Mouse (Mus musculus): ENCODE results near the gene Olah. TPM values are rescaled to one million over a fixed set of nuclear protein-coding genes. Genes with fewer than 3 reads are reported as not detected.

The Olah gene
- polyA plus RNA-seq, 1 experiment, result not detected

DNA sequence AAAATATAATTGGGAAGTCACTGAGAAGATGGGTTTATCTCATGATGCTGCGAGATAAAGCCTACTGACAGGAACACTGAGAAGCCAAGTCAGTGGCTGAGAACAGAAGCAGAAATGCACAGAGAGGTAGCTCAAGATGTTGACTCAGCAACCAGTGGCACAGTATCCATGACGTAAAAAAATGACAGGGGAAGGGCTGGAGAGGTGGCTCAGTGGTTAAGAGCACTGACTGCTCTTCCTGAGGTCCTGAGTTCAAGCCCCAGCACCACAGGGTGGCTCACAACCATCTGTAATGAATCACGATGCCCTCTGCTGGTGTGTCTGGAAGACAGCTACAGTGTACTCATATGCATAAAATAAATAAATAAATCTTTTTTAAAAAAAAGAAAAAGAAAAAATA lies 35.9 kb downstream of the Olah start:
- Histone ChIP-seq H3K4me1 (ENCODE audit: control insufficient read depth, insufficient read depth, low read length) (no peaks in the 10 kb centered on the region), H3K27ac (ENCODE audit: insufficient read depth, low read depth, low read length) (no peak overlapping the region), H3K4me3 (ENCODE audit: insufficient read depth, low read depth, low read length) (no peak overlapping the region)
- no peak for TF ChIP-seq CTCF (IDR thresholded peaks at IDR 0.05; ENCODE audit: insufficient read depth, low read depth, low read length)
- TF ChIP-seq POLR2A (IDR thresholded peaks at IDR 0.05; ENCODE audit: insufficient read depth, low read depth, low read length), result no peak
- WGBS, result 86% methylated on average over 3 of the region's 3 CpGs

DNA sequence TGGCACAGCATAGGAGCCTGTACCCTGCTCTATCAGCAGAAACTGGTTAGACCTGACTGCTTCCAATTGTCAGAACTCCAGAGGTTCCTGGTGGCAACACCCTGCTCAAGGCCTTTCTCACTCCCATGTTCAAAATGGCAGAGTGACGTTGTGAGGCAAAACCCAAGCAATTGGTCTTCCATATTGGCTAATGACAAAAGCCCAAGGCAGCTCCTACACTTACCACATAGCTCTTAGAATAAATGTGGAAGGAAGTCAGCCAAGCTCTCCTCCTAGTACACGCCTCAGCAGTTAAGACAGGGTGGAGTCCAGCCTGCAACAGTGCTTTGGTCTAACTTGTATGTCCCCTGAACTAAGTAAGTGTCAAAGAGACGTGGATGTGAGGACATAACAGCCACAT lies 39.1 kb downstream of the Olah start:
- whole genome bisulfite sequencing, result 80% methylated on average over 3 of the region's 3 CpGs
- no peaks in the 10 kb centered on the region for H3K4me1 ChIP-seq (ENCODE audit: control insufficient read depth, insufficient read depth, low read length)
- TF ChIP-seq POLR2A (IDR thresholded peaks at IDR 0.05; ENCODE audit: insufficient read depth, low read depth, low read length) (no peak), CTCF (IDR thresholded peaks at IDR 0.05; ENCODE audit: insufficient read depth, low read depth, low read length) (no peak)
- H3K4me3 ChIP-seq (ENCODE audit: insufficient read depth, low read depth, low read length), result no peak overlapping the region
- H3K27ac ChIP-seq (ENCODE audit: insufficient read depth, low read depth, low read length), result no peak overlapping the region

DNA sequence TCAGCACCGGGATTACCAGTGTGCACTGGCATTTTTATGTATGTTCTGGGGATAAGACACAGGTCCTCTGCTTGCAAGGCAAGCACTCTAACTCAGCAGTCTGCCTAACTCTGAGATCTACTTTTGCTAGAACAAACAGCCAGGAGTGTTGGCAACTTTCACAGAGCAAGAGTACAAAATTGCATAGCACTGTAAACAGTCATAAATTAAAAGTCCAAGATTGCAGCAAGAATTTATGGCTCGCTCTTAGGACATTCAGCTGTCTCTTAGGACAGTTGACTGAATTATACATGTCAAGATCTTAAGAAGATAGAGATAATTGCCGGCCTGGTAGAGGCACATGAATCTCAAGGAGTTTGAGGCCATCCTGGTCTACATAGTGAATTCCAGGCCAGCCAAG lies 40.7 kb downstream of the Olah start:
- no peaks in the 10 kb centered on the region for H3K4me1 ChIP-seq (ENCODE audit: control insufficient read depth, insufficient read depth, low read length)
- 78% methylated on average over 3 of the region's 3 CpGs for WGBS
- TF ChIP-seq POLR2A (IDR thresholded peaks at IDR 0.05; ENCODE audit: insufficient read depth, low read depth, low read length) (no peak), CTCF (IDR thresholded peaks at IDR 0.05; ENCODE audit: insufficient read depth, low read depth, low read length) (no peak)
- H3K4me3 ChIP-seq (ENCODE audit: insufficient read depth, low read depth, low read length), result no peak overlapping the region
- H3K27ac ChIP-seq (ENCODE audit: insufficient read depth, low read depth, low read length), result no peak overlapping the region

DNA sequence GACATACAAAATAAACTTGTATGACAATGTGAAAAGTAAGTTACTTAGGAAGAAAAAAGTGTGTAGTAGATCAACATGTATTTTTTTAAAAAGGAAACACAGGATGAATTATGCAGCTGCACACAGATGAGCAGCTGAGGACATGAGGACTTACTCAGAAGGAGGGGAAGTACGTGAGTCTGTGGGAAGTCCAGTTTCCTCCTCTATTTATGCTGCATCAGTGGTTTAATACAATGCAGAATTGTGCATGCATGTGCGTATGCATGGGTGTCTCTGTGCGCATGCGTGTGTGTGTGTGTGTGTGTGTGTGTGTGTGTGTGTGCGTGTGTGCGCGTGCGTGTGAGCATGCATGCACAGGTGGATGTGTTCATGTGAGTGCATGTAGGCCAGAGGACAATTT lies 41.2 kb downstream of the Olah start:
- Histone ChIP-seq H3K4me1 (ENCODE audit: control insufficient read depth, insufficient read depth, low read length) (no peaks in the 10 kb centered on the region), H3K27ac (ENCODE audit: insufficient read depth, low read depth, low read length) (no peak overlapping the region), H3K4me3 (ENCODE audit: insufficient read depth, low read depth, low read length) (no peak overlapping the region)
- TF ChIP-seq POLR2A (IDR thresholded peaks at IDR 0.05; ENCODE audit: insufficient read depth, low read depth, low read length) (no peak), CTCF (IDR thresholded peaks at IDR 0.05; ENCODE audit: insufficient read depth, low read depth, low read length) (no peak)
- WGBS, result 87% methylated on average over 8 of the region's 8 CpGs

DNA sequence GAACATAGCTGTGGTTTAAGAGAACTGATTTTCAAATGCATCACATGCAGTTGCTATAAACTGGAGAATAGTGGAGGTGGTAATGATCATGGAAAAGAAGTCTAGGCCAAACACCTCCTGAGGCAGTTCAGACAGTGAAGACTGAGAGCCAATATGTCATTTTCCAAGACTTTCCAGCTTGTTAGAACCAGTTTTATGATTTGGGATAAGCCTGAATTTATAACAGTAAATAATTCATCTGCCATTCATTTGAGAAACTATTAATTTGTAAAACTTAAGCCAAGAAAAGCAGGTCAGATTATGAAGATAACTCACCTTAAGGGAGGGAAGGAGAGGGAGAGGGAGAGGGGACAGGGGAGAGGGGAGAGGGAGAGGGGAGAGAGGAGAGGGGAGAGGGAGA lies 43.9 kb downstream of the Olah start:
- TF ChIP-seq POLR2A (IDR thresholded peaks at IDR 0.05; ENCODE audit: insufficient read depth, low read depth, low read length), result no peak
- TF ChIP-seq CTCF (IDR thresholded peaks at IDR 0.05; ENCODE audit: insufficient read depth, low read depth, low read length), result no peak
- Histone ChIP-seq H3K4me1 (ENCODE audit: control insufficient read depth, insufficient read depth, low read length) (no peaks in the 10 kb centered on the region), H3K4me3 (ENCODE audit: insufficient read depth, low read depth, low read length) (no peak overlapping the region), H3K27ac (ENCODE audit: insufficient read depth, low read depth, low read length) (no peak overlapping the region)

DNA sequence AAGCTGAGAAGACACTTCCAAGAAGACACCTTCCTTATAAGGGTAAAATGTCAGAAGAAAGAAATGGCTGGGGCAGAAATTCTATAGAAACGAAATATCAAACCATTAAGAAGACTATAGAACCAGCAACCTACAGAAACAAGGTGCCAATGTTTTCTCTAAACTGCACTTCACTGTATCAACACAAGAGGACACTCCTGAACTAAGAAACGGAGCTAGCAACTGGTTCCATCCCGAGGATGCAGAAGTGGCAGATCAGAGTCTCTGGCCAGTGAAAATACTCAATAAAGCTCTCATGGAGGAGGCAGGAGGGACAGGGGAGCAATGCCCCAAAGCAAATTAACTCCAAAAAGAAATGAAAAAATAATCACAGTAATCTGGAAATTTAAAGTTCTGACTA lies 48.1 kb downstream of the Olah start:
- Histone ChIP-seq H3K4me3 (ENCODE audit: insufficient read depth, low read depth, low read length) (no peak overlapping the region), H3K4me1 (ENCODE audit: control insufficient read depth, insufficient read depth, low read length) (no peaks in the 10 kb centered on the region), H3K27ac (ENCODE audit: insufficient read depth, low read depth, low read length) (no peak overlapping the region)
- no peak for TF ChIP-seq CTCF (IDR thresholded peaks at IDR 0.05; ENCODE audit: insufficient read depth, low read depth, low read length)
- TF ChIP-seq POLR2A (IDR thresholded peaks at IDR 0.05; ENCODE audit: insufficient read depth, low read depth, low read length), result no peak
- WGBS, result 14% methylated on average over 3 of the region's 3 CpGs

DNA sequence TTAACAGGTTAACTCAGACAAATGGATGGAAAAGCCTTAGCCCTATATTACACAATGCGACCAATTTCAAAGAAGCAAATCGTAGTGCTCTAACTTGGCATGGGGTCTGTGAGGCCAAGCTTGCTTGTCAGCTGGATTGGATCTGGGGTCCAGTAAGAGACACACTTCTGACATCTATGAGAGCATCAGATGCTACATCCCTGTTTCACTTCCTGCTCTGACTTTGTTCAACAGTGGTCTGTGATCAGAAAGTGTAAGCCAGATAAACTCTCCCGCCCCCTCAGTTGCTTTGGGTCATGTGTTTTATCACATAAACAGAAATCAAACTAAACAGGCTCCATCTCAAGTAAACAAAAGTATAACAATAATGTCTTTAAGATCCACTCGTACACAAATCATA lies 48.6 kb downstream of the Olah start:
- no peak for TF ChIP-seq POLR2A (IDR thresholded peaks at IDR 0.05; ENCODE audit: insufficient read depth, low read depth, low read length)
- TF ChIP-seq CTCF (IDR thresholded peaks at IDR 0.05; ENCODE audit: insufficient read depth, low read depth, low read length), result no peak
- H3K4me3 ChIP-seq (ENCODE audit: insufficient read depth, low read depth, low read length), result no peak overlapping the region
- no peaks in the 10 kb centered on the region for H3K4me1 ChIP-seq (ENCODE audit: control insufficient read depth, insufficient read depth, low read length)
- 78% methylated on average over 4 of the region's 4 CpGs for WGBS
- H3K27ac ChIP-seq (ENCODE audit: insufficient read depth, low read depth, low read length), result no peak overlapping the region

DNA sequence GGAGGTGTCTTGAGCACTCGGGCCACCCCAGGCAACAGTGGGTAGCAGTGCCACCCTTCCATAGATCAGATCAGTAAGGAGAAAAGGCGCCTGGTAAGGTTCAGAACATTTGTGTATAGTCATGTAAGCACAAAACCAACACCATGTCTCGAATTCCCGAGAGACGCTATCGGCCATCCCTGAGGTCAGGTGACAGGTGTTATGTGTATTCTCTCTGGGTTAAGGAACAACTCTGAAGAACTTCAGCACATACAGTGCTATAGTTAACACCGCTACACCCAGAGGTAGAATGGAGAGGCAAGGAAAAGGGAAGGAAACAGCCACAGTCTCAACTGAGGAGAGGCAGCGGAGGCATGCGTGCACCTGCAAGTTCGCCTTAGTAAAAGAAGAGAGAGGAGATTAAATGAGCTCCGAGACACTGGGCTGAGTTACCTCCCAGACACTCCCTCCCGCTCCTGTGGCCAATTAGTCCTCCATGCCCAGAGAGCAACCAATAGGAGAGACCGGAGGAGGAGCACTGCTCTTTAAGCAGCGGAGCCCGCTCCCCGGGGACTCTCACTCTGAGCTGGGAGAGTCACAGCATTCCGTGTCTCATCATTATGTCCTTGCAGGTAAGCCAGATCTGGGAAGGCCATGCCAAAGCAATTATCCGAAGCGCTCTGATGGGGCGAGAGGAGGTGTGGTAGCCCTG lies 61.3 kb downstream of the Olah start, which contains the start of gene Acbd7:
Gene Acbd7, plus strand, starts transcription at position 558 of the 691 bp plus-strand sequence.
- H3K4me1 ChIP-seq (ENCODE audit: control insufficient read depth, insufficient read depth, low read length), result peaks cover 3% of the 10 kb centered on the region; the same call in 1 of the 2 replicates
- TF ChIP-seq POLR2A (IDR thresholded peaks at IDR 0.05; ENCODE audit: insufficient read depth, low read depth, low read length) (no peak), CTCF (IDR thresholded peaks at IDR 0.05; ENCODE audit: insufficient read depth, low read depth, low read length) (no peak)
- no peak within 1 kb of the TSS for H3K27ac ChIP-seq (ENCODE audit: insufficient read depth, low read depth, low read length)
- WGBS, result 4% methylated on average over 20 of the region's 20 CpGs
- H3K4me3 ChIP-seq (ENCODE audit: insufficient read depth, low read depth, low read length), result peak within 1 kb of the TSS; percentile 29

DNA sequence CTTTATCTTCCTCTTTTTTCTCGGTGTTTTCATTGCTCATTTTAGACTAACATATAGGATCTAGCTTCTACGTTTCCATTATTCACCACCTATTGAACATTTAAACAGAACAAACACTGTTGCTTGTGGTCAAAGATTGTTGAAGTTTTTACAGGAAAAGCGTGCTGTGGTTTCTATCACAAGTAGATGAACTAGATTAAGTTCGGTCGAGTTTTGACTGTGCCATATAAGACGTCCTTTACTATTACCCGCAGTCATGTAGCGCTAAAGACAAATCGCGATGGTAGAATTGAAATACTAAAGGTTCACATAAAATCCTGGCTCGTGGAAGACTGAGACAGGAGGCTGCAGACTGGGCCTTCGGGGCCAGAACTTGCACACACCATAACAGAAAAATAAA lies 63.2 kb downstream of the Olah start:
- TF ChIP-seq POLR2A (IDR thresholded peaks at IDR 0.05; ENCODE audit: insufficient read depth, low read depth, low read length) (no peak), CTCF (IDR thresholded peaks at IDR 0.05; ENCODE audit: insufficient read depth, low read depth, low read length) (no peak)
- Histone ChIP-seq H3K4me3 (ENCODE audit: insufficient read depth, low read depth, low read length) (no peak overlapping the region), H3K27ac (ENCODE audit: insufficient read depth, low read depth, low read length) (no peak overlapping the region), H3K4me1 (ENCODE audit: control insufficient read depth, insufficient read depth, low read length) (peaks cover 3% of the 10 kb centered on the region; the same call in 1 of the 2 replicates)
- 90% methylated on average over 12 of the region's 12 CpGs for WGBS
